In genomic region chrX:133964615-133965014, GRCm38 (mm10) we compare ENCODE assay signal across 22 mouse cellular contexts. TPM values are rescaled to one million over a fixed set of nuclear protein-coding genes. Genes with fewer than 3 reads are reported as not detected.
DNase-seq lines count a peak whose midpoint lies in the region; TF ChIP-seq lines count a peak whose summit lies in the region.
"Had no signal": no experiment of that assay in that cellular context is flagged by ENCODE, and none has a peak within 500 bp of the region (broad histone marks: within the 10 kb centered on the region; RNA-seq: fewer than 3 reads in every experiment).

No protein-coding gene starts in this region.

- TF ChIP-seq RAD21 in MEL (IDR thresholded peaks at IDR 0.05; ENCODE audit: low read depth, low read length), result no peak

- H3K4me3 ChIP-seq in MEL (ENCODE audit: control insufficient read depth in 1 of 2, insufficient read depth in 1 of 2, low read depth in 2 of 2, low read length in 2 of 2), result no peak overlapping the region

- peak; percentile 78 for DNase-seq in MEL (ENCODE audit: low read depth, low spot score)
- peak; percentile 60 for DNase-seq in MEL-GATA-1-ER (ENCODE audit: extremely low read depth, low read depth)
- DNase-seq in ovary, postnatal 14 days (ENCODE audit: low spot score), result no peak
- no peak for DNase-seq in c-Kit-positive CD71-positive TER-119-positive erythroid progenitor cells, embryonic 14.5 days (ENCODE audit: low spot score)
- DNase-seq: adrenal gland, adult 2 months; adrenal gland, adult 8-10 months; adrenal gland, postnatal 10 days; adrenal gland, postnatal 14 days; adrenal gland, postnatal 25 days; adrenal gland, postnatal 36 days; B cell, adult 2 months; cerebellum, adult 11 months; cerebellum, adult 11-12 months; cerebellum, adult 18-20 months; cerebellum, adult 2 months; cerebellum, adult 8-10 months; cerebellum, adult 9-10 months had no signal

- H3K27me3 ChIP-seq in MEL (ENCODE audit: control insufficient read depth in 1 of 2, insufficient read depth in 2 of 2, low read length in 2 of 2), result peaks cover 0 to 4% of the 10 kb centered on the region in 2 experiments; a peak in 2 of 4 replicates
- H3K27me3 ChIP-seq: CH12.LX had no signal

- H3K4me1 ChIP-seq in MEL (ENCODE audit: control insufficient read depth in 1 of 2, insufficient read depth in 2 of 2, low read length in 2 of 2), result peaks cover 4 to 13% of the 10 kb centered on the region in 2 experiments

- no peak overlapping the region for H3K27ac ChIP-seq in MEL (ENCODE audit: control insufficient read depth, low read depth, low read length)

- TF ChIP-seq EP300 in MEL (IDR thresholded peaks at IDR 0.05; ENCODE audit: low read depth in 1 of 2, low read length in 2 of 2), result peak; percentile 43 to 71; a peak in 3 of 4 replicates

- no peak for TF ChIP-seq CTCF in MEL (IDR thresholded peaks at IDR 0.05 in 2 of 3, conservative IDR thresholded peaks at IDR 0.05 in 1 of 3; ENCODE audit: control insufficient read depth in 1 of 3, insufficient read depth in 1 of 3, low read depth in 2 of 3, low read length in 3 of 3, poor library complexity in 1 of 3, severe bottlenecking in 1 of 3)

- H3K36me3 ChIP-seq in MEL (ENCODE audit: control insufficient read depth in 1 of 2, insufficient read depth in 2 of 2, low read length in 2 of 2), result peaks cover 0 to 21% of the 10 kb centered on the region in 2 experiments; a peak in 2 of 4 replicates
- H3K36me3 ChIP-seq: G1E had no signal

- TF ChIP-seq POLR2A in MEL (IDR thresholded peaks at IDR 0.05; ENCODE audit: control insufficient read depth in 1 of 2, insufficient read depth in 1 of 2, low read depth in 1 of 2, low read length in 2 of 2, poor library complexity in 1 of 2), result no peak

- no peaks in the 10 kb centered on the region for H3K79me2 ChIP-seq in MEL (ENCODE audit: control insufficient read depth, insufficient read depth, low read length, poor library complexity)

- no peaks in the 10 kb centered on the region for H3K9me3 ChIP-seq in MEL (replicated peaks; ENCODE audit: insufficient read depth, low read length)
- H3K9me3 ChIP-seq: G1E had no signal

- H3K9ac ChIP-seq in MEL (ENCODE audit: control insufficient read depth, low read depth, low read length, poor library complexity, severe bottlenecking), result no peak overlapping the region

TF ChIP-seq in MEL, 35 proteins besides CTCF, POLR2A, EP300 and RAD21:
- TF ChIP-seq MYC (IDR thresholded peaks at IDR 0.05; ENCODE audit: low read depth, low read length) (no peak), USF2 (IDR thresholded peaks at IDR 0.05; ENCODE audit: borderline replicate concordance in 1 of 2, insufficient read depth in 1 of 2, low read depth in 1 of 2, low read length in 2 of 2) (no peak), CHD1 (IDR thresholded peaks at IDR 0.05; ENCODE audit: low read depth, low read length) (no peak), ETS1 (IDR thresholded peaks at IDR 0.05; ENCODE audit: low read depth, low read length) (peak; percentile 46; the same call in 1 of the 2 replicates), GABPA (IDR thresholded peaks at IDR 0.05; ENCODE audit: low read depth, low read length) (no peak), TAL1 (IDR thresholded peaks at IDR 0.05; ENCODE audit: low read length) (no peak), MYB (IDR thresholded peaks at IDR 0.05; ENCODE audit: low read depth, low read length) (no peak), GATA1 (IDR thresholded peaks at IDR 0.05; ENCODE audit: low read depth, low read length) (peak; percentile 33), E2F4 (IDR thresholded peaks at IDR 0.05; ENCODE audit: borderline replicate concordance, low read depth, low read length) (no peak), ZKSCAN1 (IDR thresholded peaks at IDR 0.05; ENCODE audit: low read depth, low read length) (0 out of 2 replicates have a peak, but pooled peaks have one; percentile 44), HCFC1 (IDR thresholded peaks at IDR 0.05; ENCODE audit: low read depth, low read length) (no peak), POLR2AphosphoS2 (IDR thresholded peaks at IDR 0.05; ENCODE audit: low read length) (no peak), MAZ (IDR thresholded peaks at IDR 0.05; ENCODE audit: low read depth, low read length) (0 out of 2 replicates have a peak, but pooled peaks have one; percentile 39), SMC3 (IDR thresholded peaks at IDR 0.05; ENCODE audit: low read depth, low read length) (no peak), POLR2AphosphoS5 (IDR thresholded peaks at IDR 0.05; ENCODE audit: borderline replicate concordance, low read depth, low read length) (no peak), ELF1 (IDR thresholded peaks at IDR 0.05; ENCODE audit: low read depth, low read length) (no peak), RCOR1 (IDR thresholded peaks at IDR 0.05; ENCODE audit: low read depth, low read length) (peak; percentile 59; the same call in 1 of the 2 replicates), NRF1 (IDR thresholded peaks at IDR 0.05; ENCODE audit: insufficient read depth, low read depth, low read length, poor library complexity, severe bottlenecking) (no peak), NELFE (IDR thresholded peaks at IDR 0.05; ENCODE audit: low read depth, low read length) (no peak), MAX (IDR thresholded peaks at IDR 0.05; ENCODE audit: low read length) (no peak), TBP (IDR thresholded peaks at IDR 0.05; ENCODE audit: low read depth, low read length) (no peak), JUND (IDR thresholded peaks at IDR 0.05; ENCODE audit: low read depth, low read length) (no peak), SIN3A (IDR thresholded peaks at IDR 0.05; ENCODE audit: low read length) (no peak), MXI1 (IDR thresholded peaks at IDR 0.05; ENCODE audit: low read depth, low read length) (no peak), USF1 (IDR thresholded peaks at IDR 0.05; ENCODE audit: low read depth, low read length) (no peak), UBTF (IDR thresholded peaks at IDR 0.05; ENCODE audit: borderline replicate concordance, insufficient read depth, low read depth, low read length) (no peak), TCF12 (IDR thresholded peaks at IDR 0.05; ENCODE audit: low read depth, low read length) (peak; percentile 32; the same call in 1 of the 2 replicates), CHD2 (IDR thresholded peaks at IDR 0.05; ENCODE audit: low read length) (peak; percentile 75), MAFK (IDR thresholded peaks at IDR 0.05; ENCODE audit: borderline replicate concordance, low read depth, low read length) (no peak), ZNF384 (IDR thresholded peaks at IDR 0.05; ENCODE audit: low read depth, low read length) (no peak), KAT2A (conservative IDR thresholded peaks at IDR 0.05; ENCODE audit: low read depth, low read length) (peak; percentile 26; the same call in 1 of the 2 replicates), ZMIZ1 (IDR thresholded peaks at IDR 0.05; ENCODE audit: low read depth, low read length) (no peak), MEF2A (IDR thresholded peaks at IDR 0.05; ENCODE audit: extremely low read depth, insufficient replicate concordance, low read depth, low read length, poor library complexity, severe bottlenecking) (no peak), BHLHE40 (IDR thresholded peaks at IDR 0.05; ENCODE audit: borderline replicate concordance, low read depth, low read length) (no peak), ZC3H11A (IDR thresholded peaks at IDR 0.05; ENCODE audit: low read depth, low read length) (no peak)
TF ChIP-seq in MEL: peak in this region for 8.

RNA-seq across cellular contexts. Expression of gene Sytl4, which starts 17.0 kb away (rescaled TPM):
- total RNA-seq in MEL (2012; rRNA removed), result 0.13 and 0.19 TPM in 2 replicates
- under 1 TPM in 1 of 2 experiments, not detected in 1; 0.06 TPM for polyA plus RNA-seq in MEL (2012; ENCODE audit: insufficient read depth in 1 of 2, insufficient read length in 2 of 2, low read depth in 1 of 2, low replicate concordance in 2 of 2, missing spikeins in 1 of 2)
- polyA plus RNA-seq: C2C12, G1E had no signal

RNA-seq across cellular contexts. Expression of gene Srpx2, which starts 56.4 kb away (rescaled TPM):
- total RNA-seq in MEL (2012; rRNA removed), result not detected in 2 replicates
- not detected for polyA plus RNA-seq in MEL (2012; ENCODE audit: insufficient read depth in 1 of 2, insufficient read length in 2 of 2, low read depth in 1 of 2, low replicate concordance in 2 of 2, missing spikeins in 1 of 2)
- total RNA-seq: CH12.LX, G1E had no signal
- polyA plus RNA-seq: activated CD4-positive, CD25-positive, alpha-beta regulatory T cell, adult 4 months; CD4-positive, CD25-positive, alpha-beta regulatory T cell, adult 4 months; G1E had no signal

Comparison
In these comparisons a context has a peak if more than half of its experiments do, and no peak if none do; other contexts are left out.
1. DNase-seq: peak in MEL (single experiment) and MEL-GATA-1-ER (single experiment); none in ovary, postnatal 14 days (single experiment) and c-Kit-positive CD71-positive TER-119-positive erythroid progenitor cells, embryonic 14.5 days (single experiment).